Mouse (Mus musculus) fibroblast of lung, adult 2 months (primary cell): ENCODE measurements at regions not wholly inside any gene's neighbourhood (a gene's known extent, or its start where the extent isn't known, plus 50 kb on each side); places are given as distances from the start of the nearest gene placed in this dataset.
A peak's percentile ranks its signal among the peaks of the same experiment; 100 is the strongest.
"Not testable (repeated sequence)": the region's sequence is repeated elsewhere in the genome, so short reads cannot be mapped to it uniquely, and the experiment has no call there.

Source experiments
- DNase-seq: peaks from one replicate; pipeline ENCODE4 v3.0.0-alpha.2; 2011; ENCODE audit warnings: low read depth

- DNase-seq = no peak
These were observed 347.7 kb downstream of the Cypt12 start for GRCm38 (mm10) chr3:18295921-18296320.

GRCm38 (mm10) chr3:18298699-18299098 is 350.5 kb downstream of the Cypt12 start:
- no peak for DNase-seq

DNA sequence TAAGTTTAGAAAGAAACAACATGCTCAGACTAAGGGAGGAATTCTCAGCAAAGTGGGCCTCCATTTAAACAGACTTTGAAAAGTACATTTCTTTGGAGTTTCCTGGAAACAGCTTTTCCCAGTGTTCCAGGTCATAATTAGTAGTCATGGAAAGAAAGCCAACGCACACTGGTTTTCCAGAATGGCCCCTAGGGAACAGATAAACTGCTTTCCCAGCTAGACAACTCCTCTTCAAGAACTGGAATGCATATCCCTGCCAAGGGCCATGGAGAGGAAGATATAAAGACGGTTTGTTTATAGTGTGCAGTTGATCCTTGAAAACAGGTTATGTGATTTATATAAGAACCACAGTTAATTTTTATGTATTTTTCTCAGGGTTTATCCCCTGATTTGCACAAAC is 351.3 kb downstream of the Cypt12 start:
- peak; percentile 15 for DNase-seq

GRCm38 (mm10) chr3:18319433-18319832 is 371.2 kb downstream of the Cypt12 start:
- no peak for DNase-seq

DNA sequence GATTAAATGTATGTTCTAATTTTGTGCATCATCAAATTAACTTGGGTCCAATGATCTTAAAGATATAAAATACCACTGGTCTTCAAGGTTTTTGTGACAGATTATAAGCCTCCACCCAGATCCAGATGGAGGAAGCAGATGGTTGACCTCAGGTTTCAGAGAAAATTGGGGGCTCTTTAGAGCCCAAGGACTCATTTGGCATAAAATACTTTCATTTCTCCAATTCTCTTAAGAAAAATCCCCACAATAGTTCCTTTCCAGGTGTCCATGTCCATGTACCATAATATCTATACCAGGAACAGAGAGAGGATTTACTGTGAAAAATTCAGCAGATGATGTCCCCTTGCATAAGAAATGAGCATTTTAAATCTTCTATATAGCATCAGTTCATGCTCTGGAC is 385.0 kb downstream of the Cypt12 start:
- DNase-seq = no peak

GRCm38 (mm10) chr3:18339189-18339588 is 391.0 kb downstream of the Cypt12 start:
- DNase-seq = no peak

DNA sequence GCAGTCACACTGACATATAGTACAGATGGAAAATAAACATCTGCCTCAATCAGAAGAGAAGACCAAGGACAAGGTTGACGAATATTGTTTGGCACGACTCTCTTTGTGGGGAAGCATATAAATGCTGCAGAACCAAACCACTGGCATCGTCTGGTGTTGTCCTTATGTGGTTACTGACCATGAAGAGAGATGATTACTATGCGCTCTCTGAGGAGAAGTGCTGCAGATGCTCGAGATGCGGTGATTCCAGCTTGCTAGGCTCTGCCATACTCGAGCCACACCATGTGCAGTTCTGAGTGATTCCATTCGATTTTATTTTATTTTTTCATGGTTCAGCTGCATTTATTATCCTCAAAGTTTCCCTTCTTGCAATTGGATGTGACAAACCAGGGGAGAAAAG is 393.5 kb downstream of the Cypt12 start:
- no peak for DNase-seq

DNA sequence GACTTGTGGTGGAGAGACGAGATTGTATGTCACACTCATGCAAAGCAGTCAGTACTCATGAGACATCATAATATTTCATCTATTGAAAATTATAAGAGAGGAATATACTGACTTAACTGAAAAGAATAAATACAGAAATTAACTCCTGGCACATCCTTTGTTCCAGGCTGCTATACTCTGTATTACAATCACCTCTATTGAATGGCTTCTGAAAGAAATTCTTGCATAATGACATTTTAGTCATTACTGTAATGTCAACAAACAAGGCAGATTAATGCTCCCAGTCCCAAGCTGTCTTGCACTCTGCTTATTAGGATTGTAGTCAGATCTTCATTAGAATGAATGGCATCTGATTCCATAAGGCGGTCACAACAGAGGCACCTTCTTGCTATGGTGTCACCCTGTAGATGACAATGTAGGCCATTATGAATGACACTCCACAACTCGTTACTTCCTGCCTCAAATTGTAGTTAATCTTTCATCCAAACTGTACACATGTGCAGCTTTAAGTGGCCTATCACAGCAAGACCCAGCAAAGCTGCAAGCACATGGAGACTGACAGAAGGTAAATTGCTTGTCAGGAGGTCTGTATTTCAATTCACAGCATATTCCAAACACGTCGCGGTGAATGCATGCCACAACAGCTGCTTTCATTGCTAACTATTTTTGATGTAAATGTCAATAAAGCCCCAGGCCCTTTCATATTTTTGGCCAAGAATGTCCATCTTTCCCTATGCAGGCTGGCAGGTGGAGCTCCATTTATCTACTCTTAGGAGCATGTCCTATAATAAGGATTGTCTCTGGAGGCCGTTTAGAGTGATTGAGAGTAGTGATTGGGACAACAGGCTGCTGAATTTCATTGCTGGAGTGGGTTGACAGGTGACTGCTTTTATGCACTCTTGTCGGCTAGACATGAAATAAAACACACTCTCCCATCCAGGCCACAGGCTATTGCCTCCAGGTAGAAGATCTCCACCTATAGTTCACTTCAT is 430.1 kb downstream of the Cypt12 start:
- DNase-seq = no peak

DNA sequence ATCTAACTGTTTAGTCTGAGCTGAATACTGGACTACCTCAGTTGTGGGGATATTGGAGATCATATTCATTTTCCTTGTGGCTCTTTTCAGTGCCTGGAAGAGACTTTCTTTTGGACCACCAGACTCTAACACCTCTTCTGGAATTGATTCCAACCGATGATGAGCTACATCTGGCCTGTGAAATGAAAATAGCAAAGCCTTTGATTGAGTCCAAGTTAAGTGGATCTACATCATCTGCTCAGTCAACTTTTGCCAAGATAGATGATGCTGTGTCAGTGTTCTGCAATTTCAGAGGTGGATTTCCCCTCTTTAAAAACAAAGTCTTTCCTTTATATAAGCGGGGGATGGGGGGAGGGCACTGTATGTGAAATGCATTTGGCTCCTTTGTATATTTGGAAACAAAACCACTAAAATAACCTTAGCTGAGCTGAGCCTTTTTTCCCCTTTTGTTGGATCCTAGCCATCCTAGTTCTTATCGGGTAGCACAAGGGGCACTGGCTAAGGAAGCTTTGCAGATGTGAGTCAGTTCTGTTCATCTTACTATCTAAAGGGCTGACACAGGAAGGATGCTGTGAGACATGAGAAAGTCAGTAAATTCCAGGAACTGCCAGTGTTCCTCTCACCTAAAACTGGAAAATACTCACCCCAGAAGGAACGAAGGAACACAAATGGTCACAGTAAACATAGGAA is 473.8 kb downstream of the Cypt12 start:
- no peak for DNase-seq

DNA sequence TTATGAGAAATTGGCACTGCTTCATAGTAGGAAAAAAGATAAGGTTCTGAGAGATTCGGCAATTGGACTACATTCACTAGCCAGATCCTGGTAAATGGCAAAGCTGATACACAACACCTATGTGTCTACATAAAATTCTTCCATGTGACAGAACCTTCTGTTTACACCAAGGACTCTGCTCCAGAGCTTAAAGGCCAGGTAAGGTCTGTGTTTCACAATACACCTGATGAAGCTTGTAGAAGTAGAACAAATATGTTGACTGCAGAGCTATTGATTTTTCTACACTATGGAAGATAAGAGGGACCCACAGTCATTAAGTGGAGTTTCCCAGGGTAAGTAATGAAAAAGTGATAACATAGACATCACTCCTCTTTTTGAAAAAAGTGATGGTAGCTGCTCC is 480.7 kb downstream of the Cypt12 start:
- no peak for DNase-seq

GRCm38 (mm10) chr3:18438845-18439244 is 490.6 kb downstream of the Cypt12 start:
- DNase-seq = no peak

- DNase-seq = peak; percentile 79
These were observed 504.2 kb downstream of the Cypt12 start for GRCm38 (mm10) chr3:18452197-18452933.

- no peak for DNase-seq
These were observed 505.2 kb downstream of the Cypt12 start for GRCm38 (mm10) chr3:18453220-18453985.

DNA sequence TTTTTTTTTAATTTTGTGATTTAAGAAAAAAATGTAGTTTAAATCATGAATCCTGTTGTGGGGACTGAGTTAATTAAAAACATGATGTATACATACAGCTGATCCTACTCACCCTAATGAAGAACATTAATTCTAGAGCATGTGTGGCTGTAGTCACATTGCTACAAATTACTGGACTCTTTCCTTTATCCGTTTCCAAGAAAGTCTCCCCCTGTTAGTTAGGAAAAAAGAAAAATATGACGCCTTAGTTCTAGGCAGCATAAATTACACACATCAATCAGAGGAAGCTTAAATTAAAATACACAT is 505.7 kb downstream of the Cypt12 start:
- DNase-seq = no peak

DNA sequence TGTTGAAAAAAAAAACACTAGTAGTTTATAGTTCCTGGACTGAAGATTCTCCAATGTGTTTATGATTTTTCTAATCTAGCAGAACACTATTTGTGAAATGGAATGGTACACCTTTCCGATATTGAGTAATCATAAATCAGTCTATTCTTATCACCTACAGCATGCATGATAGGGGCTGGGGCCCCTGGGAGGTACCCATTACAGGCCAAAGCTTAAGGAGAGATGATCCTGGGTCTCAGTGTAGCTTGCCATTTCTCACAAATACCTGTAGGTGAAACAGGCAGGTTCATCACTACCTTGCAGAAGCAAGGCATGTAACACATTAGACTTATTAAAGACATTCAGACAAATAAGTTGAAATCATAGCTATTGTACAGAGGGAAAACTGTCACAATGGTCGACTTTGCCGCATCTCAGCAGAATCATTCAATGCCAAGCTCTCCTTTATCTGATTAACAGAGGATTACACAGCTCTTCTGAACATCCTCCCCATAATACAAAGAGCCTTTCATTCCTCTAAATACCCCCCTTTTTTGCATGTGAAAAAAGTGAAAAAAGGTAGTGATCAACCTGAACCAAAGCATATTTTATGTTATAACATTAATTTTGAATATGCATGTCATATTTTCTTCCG is 506.5 kb downstream of the Cypt12 start:
- DNase-seq = not testable (repeated sequence)

DNA sequence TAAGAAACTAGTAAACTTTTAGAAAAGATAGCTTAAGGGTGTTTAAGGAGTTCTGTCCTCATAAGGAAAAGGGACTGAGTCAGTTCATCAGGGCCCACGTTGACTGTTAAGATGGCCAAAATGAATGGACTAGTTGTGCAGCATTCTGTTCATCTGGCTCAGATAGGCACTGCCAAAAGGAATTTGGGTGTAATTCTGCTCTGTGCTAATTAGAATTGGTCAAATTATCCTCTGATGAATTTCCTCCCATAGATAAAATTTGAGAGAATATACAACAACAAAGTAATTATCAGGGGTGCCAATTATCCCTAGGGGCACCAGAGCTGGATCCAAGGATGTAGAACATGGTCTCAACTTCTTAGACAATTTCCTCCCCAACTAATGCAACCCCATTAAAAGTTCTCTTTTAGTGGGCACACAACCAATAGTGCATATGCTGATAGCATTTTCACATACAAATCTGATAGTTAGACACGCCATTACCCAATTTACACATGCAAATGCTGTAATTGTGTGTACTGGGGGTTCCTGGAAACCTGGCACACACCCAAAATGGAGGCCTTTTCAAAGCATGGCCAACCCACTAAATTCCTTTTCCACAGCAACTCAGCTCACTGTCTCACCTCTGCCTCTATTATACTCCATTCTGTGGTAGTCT is 508.0 kb downstream of the Cypt12 start:
- DNase-seq = no peak

- DNase-seq = no peak
These were observed 512.1 kb downstream of the Cypt12 start for GRCm38 (mm10) chr3:18460267-18460666.

- no peak for DNase-seq
These were observed 523.6 kb downstream of the Cypt12 start for GRCm38 (mm10) chr3:18471846-18472245.

GRCm38 (mm10) chr3:18479557-18479956 is 531.3 kb downstream of the Cypt12 start:
- peak; percentile 28 for DNase-seq

DNA sequence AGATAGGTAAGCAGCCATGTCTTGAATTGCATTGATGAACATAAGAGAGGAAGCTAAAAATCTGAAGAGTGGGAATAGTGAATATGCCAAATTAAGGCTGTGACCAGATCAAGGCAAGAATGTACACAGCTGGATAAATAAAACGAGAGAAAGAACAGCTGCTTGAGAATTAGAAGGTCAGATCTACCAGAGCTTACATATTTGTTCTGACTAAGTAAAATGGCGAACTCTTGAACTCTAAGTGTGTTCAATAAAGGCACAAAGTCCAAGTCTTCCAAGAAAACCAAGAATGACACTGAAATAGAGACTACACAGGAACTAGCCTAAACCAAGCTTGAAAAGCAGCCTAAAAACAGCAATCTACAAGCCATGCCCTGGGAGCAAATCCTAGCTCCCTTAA is 533.8 kb downstream of the Cypt12 start:
- no peak for DNase-seq

- no peak for DNase-seq
These were observed 540.7 kb downstream of the Cypt12 start for GRCm38 (mm10) chr3:18488886-18489285.
